Mouse (Mus musculus) limb, embryonic 15.5 days (tissue): ENCODE results near the gene Gm3435. TPM values are rescaled to one million over a fixed set of nuclear protein-coding genes. Genes with fewer than 3 reads are reported as not detected.

Experiments used
- polyA plus RNA-seq: library from polyadenylated mRNA; unstranded; fragments of >200 nt; fragmentation: Nextera tagmentation; extraction: Ambion mirVana; gene quantifications from 2 replicates; pipeline ENCODE4 v1.2.1, GENCODE M21; 2015

Gm3435 gene
- polyA plus RNA-seq, 1 experiment from 2014 or later, result 4.8 TPM

Other genes starting within 250 kb of the Gm3435 start
- 3.6 and 3.8 TPM in 2 replicates for gene Wdr27, start 67.0 kb upstream of the Gm3435 start, polyA plus RNA-seq
- gene 1600012H06Rik, start 67.0 kb upstream of the Gm3435 start, polyA plus RNA-seq, result 39.0 and 40.8 TPM in 2 replicates
- gene Phf10, start 48.9 kb upstream of the Gm3435 start, polyA plus RNA-seq, result 35.6 and 39.4 TPM in 2 replicates
- gene 9030025P20Rik, start 31.7 kb upstream of the Gm3435 start, polyA plus RNA-seq, result 5.7 and 5.9 TPM in 2 replicates
- 0.91 TPM in 1 of 2 replicates, not detected in the other for gene Gm3417, start 31.4 kb upstream of the Gm3435 start, polyA plus RNA-seq
- gene Ermard, start 31.0 kb downstream of the Gm3435 start, polyA plus RNA-seq, result 61.9 and 65.0 TPM in 2 replicates
- 0.55 TPM in 1 of 2 replicates, not detected in the other for gene Tcte3, start 31.3 kb downstream of the Gm3435 start, polyA plus RNA-seq
- gene Gm3448, start 31.4 kb downstream of the Gm3435 start, polyA plus RNA-seq, result 3.0 and 3.5 TPM in 2 replicates